Mouse (Mus musculus): ENCODE measurements around the gene Eya2. TPM values are rescaled to one million over a fixed set of nuclear protein-coding genes. Genes with fewer than 3 reads are reported as not detected.

The Eya2 gene
- total and polyA plus RNA-seq, 3 experiments, result not detected

DNA sequence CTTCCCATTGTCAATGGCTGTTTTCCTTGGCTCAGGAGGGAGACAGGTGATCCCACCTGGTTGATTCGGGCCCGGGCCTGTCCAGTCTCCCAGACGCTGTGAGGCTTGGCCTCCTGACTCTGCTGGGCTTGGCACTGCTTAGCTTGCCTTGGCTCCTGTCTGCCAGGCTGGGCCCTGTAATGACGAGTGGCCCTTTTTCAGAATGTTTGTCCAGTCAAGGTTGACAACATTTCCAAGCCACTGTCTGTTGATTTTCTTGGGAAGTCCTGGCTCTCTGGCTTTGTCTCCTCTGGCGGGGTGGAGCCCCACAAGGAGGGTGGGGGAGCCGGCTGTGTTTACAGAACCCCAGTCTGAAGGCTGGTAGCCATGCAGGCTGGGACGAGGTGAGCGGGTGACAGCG, 49.2 kb downstream of the Eya2 start:
- H3K27me3 ChIP-seq (ENCODE audit: insufficient read depth, low read length), result no peaks in the 10 kb centered on the region
- no peak overlapping the region for H3K4me3 ChIP-seq (ENCODE audit: low read depth, low read length)
- ATAC-seq (ENCODE audit: extremely low read depth, insufficient number of reproducible peaks, low FRiP score, poor library complexity, severe bottlenecking) (no peak), DNase-seq (ENCODE audit: low spot score) (no peak)
- H3K9me3 ChIP-seq (replicated peaks), result no peaks in the 10 kb centered on the region
- H3K4me1 ChIP-seq (ENCODE audit: insufficient read depth, low read depth, low read length), result no peaks in the 10 kb centered on the region
- TF ChIP-seq GATA2 (IDR thresholded peaks at IDR 0.05; ENCODE audit: borderline replicate concordance, low read depth, low read length), result no peak
- TF ChIP-seq TAL1 (conservative IDR thresholded peaks at IDR 0.05; ENCODE audit: low read depth, low read length), result no peak
- no peak for TF ChIP-seq CTCF (IDR thresholded peaks at IDR 0.05; ENCODE audit: low read depth, low read length)
- no peaks in the 10 kb centered on the region for H3K36me3 ChIP-seq (replicated peaks)

DNA sequence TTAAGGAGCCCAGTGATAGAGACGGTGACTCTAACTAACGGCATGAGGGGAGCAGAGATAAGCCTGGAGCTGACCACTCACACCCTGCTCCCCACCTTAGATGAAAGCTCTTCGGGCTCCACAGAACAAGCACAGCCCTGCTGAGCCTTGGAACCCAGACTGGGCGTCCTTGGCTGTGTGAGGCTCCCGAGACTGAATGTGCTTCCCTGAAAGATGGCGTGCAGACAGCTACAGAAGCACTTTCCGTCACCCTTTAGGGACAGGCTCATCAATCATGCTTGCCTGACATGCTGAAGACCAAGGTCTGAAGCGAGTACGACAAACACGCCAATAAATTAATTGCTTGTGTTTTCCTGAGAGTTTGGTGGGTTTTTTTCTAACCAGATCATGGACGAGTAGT, 56.2 kb downstream of the Eya2 start:
- no peaks in the 10 kb centered on the region for H3K27me3 ChIP-seq (ENCODE audit: insufficient read depth, low read length)
- DNase-seq (ENCODE audit: low spot score), result no peak
- H3K4me3 ChIP-seq (ENCODE audit: low read depth, low read length), result no peak overlapping the region
- no peak for ATAC-seq (ENCODE audit: extremely low read depth, insufficient number of reproducible peaks, low FRiP score, poor library complexity, severe bottlenecking)
- no peaks in the 10 kb centered on the region for H3K9me3 ChIP-seq (replicated peaks)
- no peaks in the 10 kb centered on the region for H3K36me3 ChIP-seq (replicated peaks)
- TF ChIP-seq POLR2AphosphoS5 (IDR thresholded peaks at IDR 0.05; ENCODE audit: insufficient replicate concordance, low read depth, low read length), result no peak
- no peak for TF ChIP-seq GATA2 (IDR thresholded peaks at IDR 0.05; ENCODE audit: borderline replicate concordance, low read depth, low read length)
- TF ChIP-seq TAL1 (conservative IDR thresholded peaks at IDR 0.05; ENCODE audit: low read depth, low read length), result no peak
- TF ChIP-seq CTCF (IDR thresholded peaks at IDR 0.05; ENCODE audit: low read depth, low read length), result no peak
- TF ChIP-seq GATA1 (IDR thresholded peaks at IDR 0.05; ENCODE audit: borderline replicate concordance, low read length), result no peak
- H3K4me1 ChIP-seq (ENCODE audit: insufficient read depth, low read depth, low read length), result no peaks in the 10 kb centered on the region

DNA sequence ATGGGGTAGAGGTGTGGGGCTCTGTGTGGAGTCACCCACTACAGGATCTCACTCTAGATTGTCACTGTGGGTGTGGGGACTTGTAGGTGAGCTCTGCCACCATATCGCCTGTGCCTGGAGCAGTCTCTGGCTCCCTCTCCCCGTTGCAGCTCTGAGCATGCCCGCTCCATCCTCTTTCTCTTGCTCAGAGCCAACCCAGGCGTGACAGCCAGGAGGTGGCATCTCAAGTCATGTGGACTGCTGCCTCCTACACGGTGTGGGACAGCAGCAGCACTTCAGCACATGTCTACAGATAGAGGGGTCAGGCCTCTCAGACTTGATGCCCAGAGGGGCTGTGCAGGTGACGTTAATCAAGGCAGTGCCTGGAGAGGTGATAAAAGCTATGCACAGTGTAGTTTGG, 57.4 kb downstream of the Eya2 start:
- DNase-seq (ENCODE audit: low spot score) (no peak), ATAC-seq (ENCODE audit: extremely low read depth, insufficient number of reproducible peaks, low FRiP score, poor library complexity, severe bottlenecking) (no peak)
- TF ChIP-seq POLR2AphosphoS5 (IDR thresholded peaks at IDR 0.05; ENCODE audit: insufficient replicate concordance, low read depth, low read length), result no peak
- no peak for TF ChIP-seq TAL1 (conservative IDR thresholded peaks at IDR 0.05; ENCODE audit: low read depth, low read length)
- TF ChIP-seq GATA2 (IDR thresholded peaks at IDR 0.05; ENCODE audit: borderline replicate concordance, low read depth, low read length), result no peak
- no peak for TF ChIP-seq GATA1 (IDR thresholded peaks at IDR 0.05; ENCODE audit: borderline replicate concordance, low read length)
- TF ChIP-seq CTCF (IDR thresholded peaks at IDR 0.05; ENCODE audit: low read depth, low read length), result no peak

DNA sequence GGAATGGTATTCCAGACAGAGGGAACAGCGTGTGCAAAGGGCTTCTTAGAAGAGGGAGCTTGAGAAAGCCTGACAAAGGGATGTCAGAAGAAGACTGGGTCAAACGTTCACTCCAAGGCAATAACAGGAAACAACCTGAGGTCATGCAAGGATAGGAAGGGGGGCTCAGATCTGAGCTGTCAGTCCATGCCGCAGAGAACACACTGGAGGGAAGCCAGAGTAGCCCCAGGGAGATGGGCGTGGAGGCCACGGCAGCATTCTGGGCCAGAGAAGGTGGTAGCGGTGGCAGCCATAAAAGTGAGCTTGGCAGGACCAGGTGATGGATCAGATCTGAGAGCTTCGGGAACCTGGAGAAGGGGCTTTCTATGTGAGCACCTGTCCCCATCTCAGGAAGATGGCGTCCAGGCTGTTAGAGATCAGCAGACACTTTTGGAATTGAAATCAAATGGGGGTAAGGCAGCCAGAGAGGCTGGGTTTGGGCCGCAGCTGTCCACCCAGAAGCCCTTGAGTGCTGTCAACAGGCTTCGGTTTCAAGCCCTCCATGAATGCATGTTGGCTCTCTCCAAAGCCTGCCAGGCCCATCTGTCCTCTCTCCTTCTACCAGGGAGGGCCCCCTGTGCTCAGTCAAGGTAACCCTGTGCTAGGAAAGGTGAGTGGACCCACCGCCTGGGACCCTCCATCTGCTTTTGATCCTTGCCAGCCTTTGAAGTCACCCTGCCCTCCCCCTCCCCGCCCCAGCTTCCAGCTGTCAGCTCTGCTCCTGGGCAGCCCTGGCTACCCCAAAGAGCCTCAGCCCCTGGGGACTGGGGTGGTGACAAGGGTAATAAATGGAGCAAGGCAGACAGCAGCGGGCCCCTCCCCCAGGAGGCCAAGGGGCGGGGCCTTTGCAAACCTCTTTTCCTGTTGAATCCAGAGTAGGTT, 58.4 kb downstream of the Eya2 start:
- no peak for ATAC-seq (ENCODE audit: extremely low read depth, insufficient number of reproducible peaks, low FRiP score, poor library complexity, severe bottlenecking)
- no peak for DNase-seq (ENCODE audit: low spot score)
- TF ChIP-seq TAL1 (conservative IDR thresholded peaks at IDR 0.05; ENCODE audit: low read depth, low read length) (no peak), POLR2AphosphoS5 (IDR thresholded peaks at IDR 0.05; ENCODE audit: insufficient replicate concordance, low read depth, low read length) (no peak), GATA2 (IDR thresholded peaks at IDR 0.05; ENCODE audit: borderline replicate concordance, low read depth, low read length) (no peak), CTCF (IDR thresholded peaks at IDR 0.05; ENCODE audit: low read depth, low read length) (no peak), GATA1 (IDR thresholded peaks at IDR 0.05; ENCODE audit: borderline replicate concordance, low read length) (no peak)
- Histone ChIP-seq H3K9me3 (replicated peaks) (no peaks in the 10 kb centered on the region), H3K4me3 (ENCODE audit: low read depth, low read length) (no peak overlapping the region), H3K36me3 (replicated peaks) (no peaks in the 10 kb centered on the region), H3K4me1 (ENCODE audit: insufficient read depth, low read depth, low read length) (no peaks in the 10 kb centered on the region), H3K27me3 (ENCODE audit: insufficient read depth, low read length) (no peaks in the 10 kb centered on the region)

More for the DNA sequence above, 57.4 kb downstream of the Eya2 start:
- H3K36me3 ChIP-seq (replicated peaks), result no peaks in the 10 kb centered on the region
- H3K4me3 ChIP-seq (ENCODE audit: low read depth, low read length), result no peak overlapping the region
- H3K4me1 ChIP-seq (ENCODE audit: insufficient read depth, low read depth, low read length), result no peaks in the 10 kb centered on the region
- H3K27me3 ChIP-seq (ENCODE audit: insufficient read depth, low read length), result no peaks in the 10 kb centered on the region
- no peaks in the 10 kb centered on the region for H3K9me3 ChIP-seq (replicated peaks)

DNA sequence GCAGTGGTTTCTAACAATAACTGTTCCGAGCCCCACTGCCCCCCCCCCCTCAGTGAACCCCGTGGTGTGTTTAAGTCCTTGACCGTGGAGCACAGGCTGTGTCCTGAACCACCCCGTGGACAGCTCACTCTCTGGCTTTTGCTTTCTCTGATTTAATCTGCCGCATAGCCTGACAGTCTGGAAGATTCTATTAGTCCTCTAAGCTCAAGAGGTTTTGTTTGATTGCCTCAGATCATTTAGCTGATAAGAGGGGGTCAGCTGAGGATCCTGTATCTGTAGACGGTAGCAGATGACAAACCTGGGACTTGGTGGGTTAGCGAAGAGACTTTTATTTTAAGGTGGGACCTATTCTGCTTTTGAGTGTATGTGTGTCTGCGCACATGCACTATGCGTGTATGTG, 59.3 kb downstream of the Eya2 start:
- H3K4me1 ChIP-seq (ENCODE audit: insufficient read depth, low read depth, low read length), result no peaks in the 10 kb centered on the region
- no peak for ATAC-seq (ENCODE audit: extremely low read depth, insufficient number of reproducible peaks, low FRiP score, poor library complexity, severe bottlenecking)
- no peak overlapping the region for H3K4me3 ChIP-seq (ENCODE audit: low read depth, low read length)
- H3K36me3 ChIP-seq (replicated peaks), result no peaks in the 10 kb centered on the region
- H3K9me3 ChIP-seq (replicated peaks), result no peaks in the 10 kb centered on the region
- DNase-seq (ENCODE audit: low spot score), result no peak
- no peaks in the 10 kb centered on the region for H3K27me3 ChIP-seq (ENCODE audit: insufficient read depth, low read length)
- TF ChIP-seq POLR2AphosphoS5 (IDR thresholded peaks at IDR 0.05; ENCODE audit: insufficient replicate concordance, low read depth, low read length) (no peak), CTCF (IDR thresholded peaks at IDR 0.05; ENCODE audit: low read depth, low read length) (no peak), TAL1 (conservative IDR thresholded peaks at IDR 0.05; ENCODE audit: low read depth, low read length) (no peak), GATA1 (IDR thresholded peaks at IDR 0.05; ENCODE audit: borderline replicate concordance, low read length) (no peak), GATA2 (IDR thresholded peaks at IDR 0.05; ENCODE audit: borderline replicate concordance, low read depth, low read length) (no peak)

DNA sequence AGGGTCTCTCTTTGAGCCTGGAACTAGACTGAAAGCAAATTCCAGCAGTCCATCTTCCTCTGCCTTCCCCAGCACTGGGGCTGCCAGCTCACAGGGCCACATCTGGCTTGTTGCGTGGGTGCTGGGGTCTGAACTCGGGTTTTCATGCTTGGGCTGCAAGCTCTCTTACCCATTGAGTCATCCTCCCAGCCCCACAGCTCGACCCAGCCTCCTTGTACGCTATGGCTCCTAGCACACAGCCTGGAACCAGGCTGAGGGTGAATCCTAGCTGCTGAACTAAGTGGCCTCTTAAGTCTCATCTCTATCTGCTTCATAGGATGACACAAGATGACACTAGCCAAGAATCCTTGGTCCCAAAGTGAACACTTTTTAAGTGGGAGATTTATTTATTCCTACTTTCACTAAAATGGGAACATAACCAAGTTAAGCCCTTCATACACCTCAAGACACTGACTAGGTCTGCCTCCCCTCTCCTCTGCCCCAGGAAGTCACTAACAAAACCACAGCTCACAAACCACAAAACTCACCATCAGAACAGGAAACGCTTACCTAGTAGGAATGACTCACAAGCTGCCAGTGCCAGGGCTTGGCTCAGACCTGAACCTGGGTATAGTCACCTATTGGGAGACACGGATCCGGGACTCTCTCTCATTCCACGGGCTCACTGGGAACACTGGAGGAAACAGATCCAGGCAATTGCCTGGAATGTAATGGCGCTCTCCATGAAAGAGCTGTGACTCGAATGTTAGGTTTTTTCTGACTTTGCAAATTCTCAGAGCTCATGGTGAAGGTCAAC, 60.1 kb downstream of the Eya2 start:
- H3K4me1 ChIP-seq (ENCODE audit: insufficient read depth, low read depth, low read length), result no peaks in the 10 kb centered on the region
- TF ChIP-seq POLR2AphosphoS5 (IDR thresholded peaks at IDR 0.05; ENCODE audit: insufficient replicate concordance, low read depth, low read length) (no peak), GATA2 (IDR thresholded peaks at IDR 0.05; ENCODE audit: borderline replicate concordance, low read depth, low read length) (no peak), CTCF (IDR thresholded peaks at IDR 0.05; ENCODE audit: low read depth, low read length) (no peak), TAL1 (conservative IDR thresholded peaks at IDR 0.05; ENCODE audit: low read depth, low read length) (no peak), GATA1 (IDR thresholded peaks at IDR 0.05; ENCODE audit: borderline replicate concordance, low read length) (no peak)
- no peaks in the 10 kb centered on the region for H3K36me3 ChIP-seq (replicated peaks)
- DNase-seq (ENCODE audit: low spot score), result no peak
- ATAC-seq (ENCODE audit: extremely low read depth, insufficient number of reproducible peaks, low FRiP score, poor library complexity, severe bottlenecking), result no peak
- no peak overlapping the region for H3K4me3 ChIP-seq (ENCODE audit: low read depth, low read length)
- H3K27me3 ChIP-seq (ENCODE audit: insufficient read depth, low read length), result no peaks in the 10 kb centered on the region
- no peaks in the 10 kb centered on the region for H3K9me3 ChIP-seq (replicated peaks)

All from G1E (cell line).